Mouse (Mus musculus): ENCODE measurements at regions not wholly inside any gene's neighbourhood (a gene's known extent, or its start where the extent isn't known, plus 50 kb on each side); places are given as distances from the start of the nearest gene placed in this dataset.

GRCm38 (mm10) chr4:12658594-12658993, 486.8 kb upstream of the Fam92a start:
- no peak overlapping the region for H3K27ac ChIP-seq (ENCODE audit: control insufficient read depth, insufficient read depth, low read depth, low read length, poor library complexity)
- H3K4me1 ChIP-seq (ENCODE audit: control insufficient read depth, insufficient read depth, low read length) = no peaks in the 10 kb centered on the region
- 82% methylated on average over 6 of the region's 6 CpGs for WGBS
- H3K4me3 ChIP-seq (replicated peaks; ENCODE audit: control insufficient read depth, low read depth, low read length) = no peak overlapping the region
- TF ChIP-seq POLR2A (IDR thresholded peaks at IDR 0.05; ENCODE audit: borderline replicate concordance, control insufficient read depth, low read depth, low read length) = no peak
- TF ChIP-seq CTCF (IDR thresholded peaks at IDR 0.05; ENCODE audit: control insufficient read depth, insufficient read depth, low read length) = no peak

GRCm38 (mm10) chr4:12657820-12658219, 486.0 kb upstream of the Fam92a start:
- Histone ChIP-seq H3K27ac (ENCODE audit: control insufficient read depth, insufficient read depth, low read depth, low read length, poor library complexity) (no peak overlapping the region), H3K4me3 (replicated peaks; ENCODE audit: control insufficient read depth, low read depth, low read length) (no peak overlapping the region), H3K4me1 (ENCODE audit: control insufficient read depth, insufficient read depth, low read length) (no peaks in the 10 kb centered on the region)
- WGBS = 65% methylated on average over 1 of the region's 1 CpGs
- TF ChIP-seq CTCF (IDR thresholded peaks at IDR 0.05; ENCODE audit: control insufficient read depth, insufficient read depth, low read length) (no peak), POLR2A (IDR thresholded peaks at IDR 0.05; ENCODE audit: borderline replicate concordance, control insufficient read depth, low read depth, low read length) (no peak)

GRCm38 (mm10) chr4:12656924-12657603, 485.2 kb upstream of the Fam92a start:
- WGBS = 77% methylated on average over 6 of the region's 6 CpGs
- no peak for TF ChIP-seq POLR2A (IDR thresholded peaks at IDR 0.05; ENCODE audit: borderline replicate concordance, control insufficient read depth, low read depth, low read length)
- TF ChIP-seq CTCF (IDR thresholded peaks at IDR 0.05; ENCODE audit: control insufficient read depth, insufficient read depth, low read length) = no peak
- Histone ChIP-seq H3K4me3 (replicated peaks; ENCODE audit: control insufficient read depth, low read depth, low read length) (no peak overlapping the region), H3K4me1 (ENCODE audit: control insufficient read depth, insufficient read depth, low read length) (no peaks in the 10 kb centered on the region), H3K27ac (ENCODE audit: control insufficient read depth, insufficient read depth, low read depth, low read length, poor library complexity) (no peak overlapping the region)

- 54% methylated on average over 13 of the region's 13 CpGs for WGBS
- Histone ChIP-seq H3K4me3 (replicated peaks; ENCODE audit: control insufficient read depth, low read depth, low read length) (no peak overlapping the region), H3K4me1 (ENCODE audit: control insufficient read depth, insufficient read depth, low read length) (no peaks in the 10 kb centered on the region), H3K27ac (ENCODE audit: control insufficient read depth, insufficient read depth, low read depth, low read length, poor library complexity) (no peak overlapping the region)
- TF ChIP-seq CTCF (IDR thresholded peaks at IDR 0.05; ENCODE audit: control insufficient read depth, insufficient read depth, low read length) = no peak
- no peak for TF ChIP-seq POLR2A (IDR thresholded peaks at IDR 0.05; ENCODE audit: borderline replicate concordance, control insufficient read depth, low read depth, low read length)
Measured at GRCm38 (mm10) chr4:12655457-12656228, 483.8 kb upstream of the Fam92a start.

- no peak for TF ChIP-seq CTCF (IDR thresholded peaks at IDR 0.05; ENCODE audit: control insufficient read depth, insufficient read depth, low read length)
- no peak for TF ChIP-seq POLR2A (IDR thresholded peaks at IDR 0.05; ENCODE audit: borderline replicate concordance, control insufficient read depth, low read depth, low read length)
- WGBS = 72% methylated on average over 12 of the region's 12 CpGs
- H3K4me1 ChIP-seq (ENCODE audit: control insufficient read depth, insufficient read depth, low read length) = no peaks in the 10 kb centered on the region
- H3K27ac ChIP-seq (ENCODE audit: control insufficient read depth, insufficient read depth, low read depth, low read length, poor library complexity) = no peak overlapping the region
- H3K4me3 ChIP-seq (replicated peaks; ENCODE audit: control insufficient read depth, low read depth, low read length) = no peak overlapping the region
Measured at GRCm38 (mm10) chr4:12654568-12655456, 483.0 kb upstream of the Fam92a start.

- TF ChIP-seq CTCF (IDR thresholded peaks at IDR 0.05; ENCODE audit: control insufficient read depth, insufficient read depth, low read length) (no peak), POLR2A (IDR thresholded peaks at IDR 0.05; ENCODE audit: borderline replicate concordance, control insufficient read depth, low read depth, low read length) (no peak)
- Histone ChIP-seq H3K27ac (ENCODE audit: control insufficient read depth, insufficient read depth, low read depth, low read length, poor library complexity) (no peak overlapping the region), H3K4me3 (replicated peaks; ENCODE audit: control insufficient read depth, low read depth, low read length) (no peak overlapping the region), H3K4me1 (ENCODE audit: control insufficient read depth, insufficient read depth, low read length) (no peaks in the 10 kb centered on the region)
- 3% methylated on average over 3 of the region's 3 CpGs for WGBS
Measured at GRCm38 (mm10) chr4:12647732-12648131, 475.9 kb upstream of the Fam92a start.

GRCm38 (mm10) chr4:12642525-12642928, 470.7 kb upstream of the Fam92a start:
- H3K27ac ChIP-seq (ENCODE audit: control insufficient read depth, insufficient read depth, low read depth, low read length, poor library complexity) = no peak overlapping the region
- WGBS = 82% methylated on average over 4 of the region's 4 CpGs
- TF ChIP-seq CTCF (IDR thresholded peaks at IDR 0.05; ENCODE audit: control insufficient read depth, insufficient read depth, low read length) (no peak), POLR2A (IDR thresholded peaks at IDR 0.05; ENCODE audit: borderline replicate concordance, control insufficient read depth, low read depth, low read length) (no peak)
- H3K4me3 ChIP-seq (replicated peaks; ENCODE audit: control insufficient read depth, low read depth, low read length) = no peak overlapping the region
- H3K4me1 ChIP-seq (ENCODE audit: control insufficient read depth, insufficient read depth, low read length) = no peaks in the 10 kb centered on the region

- no peaks in the 10 kb centered on the region for H3K4me1 ChIP-seq (ENCODE audit: control insufficient read depth, insufficient read depth, low read length)
- 76% methylated on average over 2 of the region's 2 CpGs for WGBS
- TF ChIP-seq POLR2A (IDR thresholded peaks at IDR 0.05; ENCODE audit: borderline replicate concordance, control insufficient read depth, low read depth, low read length) (no peak), CTCF (IDR thresholded peaks at IDR 0.05; ENCODE audit: control insufficient read depth, insufficient read depth, low read length) (no peak)
Measured at GRCm38 (mm10) chr4:12629375-12629821, 457.6 kb upstream of the Fam92a start.

More at GRCm38 (mm10) chr4:12629375-12629821, 457.6 kb upstream of the Fam92a start:
- Histone ChIP-seq H3K4me3 (replicated peaks; ENCODE audit: control insufficient read depth, low read depth, low read length) (no peak overlapping the region), H3K27ac (ENCODE audit: control insufficient read depth, insufficient read depth, low read depth, low read length, poor library complexity) (no peak overlapping the region)

All from bone marrow, adult 2 months (tissue).